Mouse (Mus musculus): Measurements from ENCODE around the gene Osbpl3.

DNA sequence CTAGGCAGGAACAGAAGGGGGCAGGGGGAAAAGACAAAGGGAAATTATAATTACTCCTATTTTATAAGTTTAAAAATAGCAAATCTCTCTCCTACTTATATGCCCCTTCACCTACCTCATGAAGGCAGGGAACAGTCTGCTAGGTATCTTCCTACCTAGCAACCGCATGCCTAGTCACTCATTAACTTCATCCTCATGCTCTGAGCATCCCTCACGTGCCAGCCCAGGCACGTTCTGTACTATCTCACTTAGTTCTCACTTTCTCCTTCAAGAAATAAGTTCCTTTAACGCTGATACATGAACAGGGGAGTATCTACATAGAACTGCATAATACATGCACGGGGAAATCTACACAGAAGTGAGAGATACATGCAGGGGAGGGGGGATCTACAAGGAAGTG is 92.6 kb downstream of the Osbpl3 start:
- TF ChIP-seq POLR2A (IDR thresholded peaks at IDR 0.05; ENCODE audit: extremely low read depth, insufficient read depth, low read length) (no peak), CTCF (IDR thresholded peaks at IDR 0.05; ENCODE audit: low read depth, low read length) (no peak)
